Mouse (Mus musculus) mouse trophoblast stem cell (cell line): ENCODE results near the gene Txndc11.
"Not testable (repeated sequence)": the region's sequence is repeated elsewhere in the genome, so short reads cannot be mapped to it uniquely, and the experiment has no call there.

Experiments used
- in situ Hi-C, 2 experiments: fragments of 300-500 bp; cut with MseI, MboI; formaldehyde crosslinking; loops; 2 replicates in 1 of 2; 3 replicates in 1 of 2; pipeline ENCODE4 v1.15.1; 2025

Gene Txndc11

DNA sequence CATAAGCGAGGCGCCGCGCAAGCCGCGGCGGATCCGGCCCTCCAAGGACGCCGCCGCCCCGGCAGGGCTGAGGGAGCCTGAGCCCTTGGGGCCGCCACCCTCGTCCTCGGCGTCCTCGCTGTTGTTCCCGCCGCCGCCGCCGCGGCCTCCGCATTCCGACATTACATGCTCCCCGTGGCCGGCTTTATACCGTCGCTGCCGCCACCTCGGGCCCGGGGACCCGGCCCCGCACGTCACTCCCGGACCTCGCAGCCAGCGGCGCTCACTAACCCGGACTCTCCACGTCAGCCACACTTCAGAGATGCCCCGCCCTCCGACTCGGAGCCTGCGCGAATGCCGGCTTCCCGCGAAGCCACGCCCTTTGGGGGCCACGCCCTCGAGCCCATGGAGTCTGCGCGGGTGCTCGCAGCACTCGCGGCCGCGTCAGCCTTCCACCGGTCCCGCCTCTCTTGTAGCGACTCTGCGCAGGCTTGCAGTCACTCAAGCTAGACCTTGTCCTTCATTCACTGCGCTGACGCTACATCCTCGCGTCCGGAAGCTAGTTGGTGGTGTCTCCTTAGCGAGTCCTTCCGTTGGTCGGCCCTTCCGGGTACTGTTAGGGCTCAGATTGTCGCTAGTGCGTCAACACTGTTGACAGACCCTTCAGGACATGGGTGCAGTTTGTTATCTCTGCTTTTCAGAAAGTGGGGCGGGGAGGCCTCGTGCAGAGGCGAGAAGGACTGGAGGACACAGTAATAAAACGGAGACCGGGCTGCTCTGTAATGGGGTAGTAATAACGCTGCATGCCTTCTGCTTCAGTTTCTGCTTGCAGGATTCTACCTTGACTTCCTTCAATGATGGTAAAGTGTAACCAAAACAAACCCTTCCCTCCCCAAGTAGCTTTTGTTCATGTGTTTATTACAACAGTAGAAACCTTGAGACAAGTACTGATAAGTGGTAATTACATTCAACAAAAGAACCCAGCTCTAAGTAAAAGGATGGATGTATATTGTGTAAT lies at the start of gene Txndc11:
TSS of gene Txndc11 (minus strand) at position 303 of the 997 bp plus-strand sequence.
- in situ Hi-C loops = no loop called here

DNA sequence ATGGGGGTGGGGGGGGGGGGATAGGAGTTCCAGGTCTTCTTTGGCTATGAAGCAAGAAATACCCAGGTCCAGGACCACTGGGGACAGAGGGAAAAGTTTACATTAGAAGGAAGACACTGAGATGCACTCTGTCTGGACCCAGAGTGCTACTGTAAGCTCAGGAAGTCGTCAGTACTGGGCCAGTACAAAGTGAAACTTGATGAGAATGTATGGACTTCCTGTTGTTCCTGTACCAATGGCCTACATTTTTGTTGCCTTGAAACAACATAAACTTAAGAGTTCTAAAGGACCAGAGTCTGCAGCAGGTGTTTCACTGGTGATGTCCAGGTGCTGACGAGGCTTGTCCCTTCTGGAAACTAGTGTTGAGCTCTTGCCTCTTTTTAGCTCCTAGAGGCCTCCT lies 43.0 kb upstream of the Txndc11 start:
- in situ Hi-C loops = no loop called here

DNA sequence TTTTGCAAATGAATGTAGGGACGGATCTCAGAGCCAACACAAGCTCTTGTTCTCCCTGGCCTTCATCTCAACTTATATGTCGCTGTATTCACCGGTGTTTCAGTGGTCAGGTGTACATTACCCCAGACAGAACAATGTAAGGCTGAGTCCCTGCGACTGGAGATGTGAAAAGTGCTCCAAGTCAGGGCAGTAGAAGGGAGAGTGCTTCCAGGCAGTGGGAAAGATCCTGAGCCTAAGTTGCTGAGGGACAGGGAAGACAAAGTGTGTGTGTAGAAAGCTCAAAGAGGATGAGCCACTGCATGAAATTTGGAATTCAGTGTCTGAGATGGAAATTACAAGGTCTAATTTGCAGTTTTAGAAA lies 42.4 kb upstream of the Txndc11 start:
- in situ Hi-C loops = no loop called here

DNA sequence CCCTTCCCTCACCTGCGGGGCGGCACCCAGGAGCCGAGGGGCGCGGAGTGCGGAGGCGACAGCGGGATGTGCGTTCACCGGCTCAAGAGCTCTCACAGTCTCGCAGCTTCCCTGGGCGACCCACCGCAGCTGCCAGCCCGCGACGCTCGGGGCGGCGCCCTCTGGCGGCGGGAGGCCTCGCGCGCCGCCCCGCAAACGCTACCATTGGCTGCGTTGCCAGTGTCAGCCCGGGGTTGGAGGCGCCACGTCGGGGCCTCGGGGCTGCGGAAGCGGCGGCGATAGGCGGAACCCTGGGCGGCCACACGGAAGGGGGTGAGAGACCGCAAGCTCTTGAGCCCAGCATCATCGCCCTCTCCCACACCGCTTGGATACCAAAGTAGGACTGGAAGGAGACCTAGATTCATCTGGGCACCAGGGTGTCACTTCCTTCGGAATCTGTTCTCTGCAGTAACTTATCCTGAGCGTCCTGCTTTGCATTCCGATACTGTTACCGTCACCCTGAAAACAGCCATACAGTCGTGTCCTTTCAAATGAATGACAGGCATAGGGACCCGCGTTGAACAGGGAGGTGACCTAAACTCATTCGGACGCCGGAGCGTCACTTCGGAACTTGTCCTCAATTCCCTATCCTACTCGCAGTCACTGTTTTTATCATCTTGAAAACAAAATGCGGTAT lies 41.9 kb upstream of the Txndc11 start, which contains the start of gene Zc3h7a:
TSS of gene Zc3h7a (minus strand) at position 186 of the 676 bp plus-strand sequence.
- in situ Hi-C loops = no loop called here

DNA sequence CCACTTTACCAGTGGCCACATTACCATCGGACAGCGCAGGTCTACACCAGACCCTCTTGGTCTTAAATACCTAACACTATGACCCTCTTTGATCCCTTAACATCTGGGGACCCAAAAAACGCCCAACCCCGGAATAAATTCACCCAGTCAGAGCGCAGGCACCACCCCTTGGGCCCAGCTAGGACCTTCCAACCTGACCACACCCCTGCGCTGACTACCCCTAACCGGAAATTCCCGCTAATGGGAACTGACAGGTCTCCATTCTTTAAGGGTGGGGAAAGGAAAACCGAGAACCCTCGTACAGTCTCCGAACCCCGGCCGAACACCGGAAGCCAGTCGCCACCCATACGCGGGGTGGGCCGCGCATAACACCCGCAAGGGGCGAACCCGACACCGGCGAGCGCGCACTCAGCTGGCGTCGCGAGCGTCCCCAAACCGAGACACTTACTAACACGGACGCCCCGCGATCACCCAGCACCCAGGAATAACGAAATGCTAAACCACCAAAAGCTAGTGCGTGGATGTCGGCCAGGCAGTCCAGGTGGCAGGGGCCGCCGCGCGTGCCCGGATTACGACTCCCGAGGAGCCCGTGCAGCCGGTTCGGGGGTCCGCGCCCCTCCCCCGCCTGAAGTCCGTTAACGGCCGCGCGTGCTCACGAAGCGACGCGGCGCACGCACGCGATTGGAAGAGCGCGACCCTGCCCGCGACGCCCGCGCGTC lies 41.2 kb upstream of the Txndc11 start:
- in situ Hi-C loops = no loop called here

DNA sequence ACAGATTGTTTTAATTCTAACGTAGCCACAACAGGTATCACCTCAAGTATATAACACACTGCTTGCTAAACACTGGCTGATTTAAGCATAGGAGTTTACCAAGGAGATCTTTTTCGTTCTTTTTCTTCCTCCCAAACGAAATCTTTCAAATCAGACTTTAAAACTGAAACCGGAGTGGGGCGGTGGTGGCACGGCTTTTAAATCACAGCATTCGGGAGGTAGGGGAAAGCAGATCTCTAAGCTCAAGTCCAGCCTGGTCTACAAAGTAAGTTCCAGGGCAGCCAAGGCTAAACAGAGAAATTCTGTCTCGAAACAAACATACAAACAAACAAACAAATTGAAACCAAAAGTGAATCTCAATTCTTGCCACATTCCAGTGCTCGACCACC lies 40.6 kb upstream of the Txndc11 start:
- in situ Hi-C loops = no loop called here

DNA sequence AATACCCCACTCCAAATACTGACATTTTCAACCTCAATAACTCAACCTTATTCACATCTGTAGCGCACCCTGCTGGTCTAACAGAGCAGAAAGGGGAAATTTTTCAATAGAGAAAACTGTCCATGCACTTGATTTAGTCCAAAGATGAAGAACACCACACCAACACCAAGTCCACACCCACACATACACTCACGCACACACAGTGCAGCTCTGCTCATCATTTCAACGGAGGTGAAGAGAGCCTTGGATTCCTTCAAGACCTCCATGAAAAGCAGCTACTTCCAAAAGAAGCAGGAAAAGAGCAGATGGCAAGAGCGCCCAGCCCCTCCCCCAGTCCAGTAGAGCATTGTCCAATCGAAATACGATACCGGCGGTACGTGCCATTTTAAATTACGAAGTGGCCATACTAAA lies 40.2 kb upstream of the Txndc11 start:
- in situ Hi-C loops = no loop called here

DNA sequence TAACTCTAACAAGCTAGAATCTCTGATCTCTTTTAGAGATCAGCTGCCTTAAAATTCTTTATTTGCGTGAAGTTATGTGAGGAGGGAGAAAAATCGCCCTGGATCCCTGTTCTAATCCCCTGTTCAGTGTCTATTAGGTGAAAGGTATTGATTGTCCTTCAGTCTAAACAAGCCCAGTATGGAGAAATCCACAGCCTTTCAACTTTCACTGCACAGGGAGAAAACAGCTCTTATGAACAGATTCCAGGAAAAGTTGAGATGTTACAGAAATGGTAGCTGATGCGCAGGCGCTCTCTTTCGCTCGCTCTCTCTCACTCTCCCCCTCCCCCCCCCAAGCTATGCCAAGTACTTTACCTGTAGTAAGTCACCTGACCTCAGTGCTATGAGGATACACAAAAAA lies 37.2 kb upstream of the Txndc11 start:
- in situ Hi-C loops = no loop called here

DNA sequence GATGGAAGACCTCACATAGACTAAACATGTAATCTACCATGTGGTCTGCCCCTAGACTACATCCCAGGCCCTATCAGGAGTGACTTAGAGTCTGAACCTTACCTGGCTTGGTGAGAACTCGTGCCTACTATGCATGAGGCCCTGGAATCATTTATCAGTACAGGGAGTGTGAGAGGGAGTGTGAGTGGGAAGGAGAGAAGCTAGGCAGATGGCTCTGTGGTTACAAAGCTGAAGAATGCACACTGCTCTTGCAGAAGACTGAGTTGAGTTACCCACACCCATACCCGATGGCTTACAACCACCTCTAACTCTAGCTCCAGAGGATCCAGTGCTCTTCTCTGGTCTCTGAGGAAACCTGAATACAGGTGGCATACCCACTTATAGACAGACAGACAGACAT lies 32.0 kb upstream of the Txndc11 start:
- in situ Hi-C loops = no loop called here

DNA sequence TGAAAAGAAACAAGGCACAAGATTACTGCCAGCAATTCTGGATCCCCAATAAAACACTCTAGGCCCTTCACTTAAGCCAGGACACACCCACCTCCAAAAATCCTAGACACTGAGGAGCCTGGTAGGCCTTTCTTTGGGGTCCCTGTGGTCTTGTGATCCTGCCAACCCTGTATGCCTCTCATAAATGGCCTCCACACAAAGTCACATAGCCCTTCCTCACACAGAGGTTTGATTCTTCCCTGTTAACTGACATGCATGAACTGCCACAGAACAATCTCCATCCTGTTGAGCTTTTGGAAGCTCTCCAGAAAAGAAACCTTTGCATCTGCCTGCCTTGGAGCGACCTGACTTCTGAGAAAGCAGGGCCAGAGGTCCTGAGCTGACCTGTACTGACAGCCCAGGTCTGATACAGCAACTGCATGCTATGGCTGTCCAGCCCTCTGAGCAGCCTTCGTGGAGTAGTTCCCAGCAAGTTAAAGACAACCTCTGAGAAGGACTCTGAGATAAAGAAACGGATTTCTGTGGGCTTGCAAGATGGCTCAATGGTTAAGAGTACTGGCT lies 30.3 kb upstream of the Txndc11 start:
- in situ Hi-C loops = no loop called here

DNA sequence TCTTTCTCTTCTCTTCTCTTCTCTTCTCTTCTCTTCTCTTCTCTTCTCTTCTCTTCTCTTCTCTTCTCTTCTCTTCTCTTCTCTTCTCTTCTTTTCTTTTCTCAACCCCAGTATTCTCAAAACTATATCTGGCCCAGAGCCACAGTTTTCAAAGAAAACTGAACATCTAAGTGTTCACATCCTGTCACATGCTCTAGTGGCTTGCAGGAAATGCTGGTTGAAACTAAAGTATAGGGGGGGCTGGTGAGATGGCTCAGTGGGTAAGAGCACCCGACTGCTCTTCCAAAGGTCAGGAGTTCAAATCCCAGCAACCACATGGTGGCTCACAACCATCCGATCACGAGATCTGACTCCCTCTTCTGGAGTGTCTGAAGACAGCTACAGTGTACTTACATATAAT lies 23.3 kb upstream of the Txndc11 start:
- in situ Hi-C loops = not testable (repeated sequence)

DNA sequence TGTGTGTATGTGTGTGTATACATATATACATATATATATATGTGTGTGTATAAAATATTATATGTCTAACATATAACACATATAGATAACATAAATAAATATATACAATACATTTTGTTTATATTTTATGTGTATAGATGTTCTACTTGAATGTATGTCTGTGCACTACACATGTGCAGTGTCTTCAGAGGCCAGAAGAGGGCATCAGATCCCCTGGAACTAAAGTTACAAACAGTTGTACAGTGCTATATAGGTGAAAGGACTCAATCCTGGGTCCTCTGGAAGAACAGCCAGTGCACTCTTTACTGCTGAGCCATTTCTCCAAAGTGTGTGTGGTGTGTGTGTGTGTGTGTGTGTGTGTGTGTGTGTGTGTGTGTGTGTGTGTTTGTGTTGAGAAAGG lies 20.1 kb upstream of the Txndc11 start:
- in situ Hi-C loops = no loop called here

DNA sequence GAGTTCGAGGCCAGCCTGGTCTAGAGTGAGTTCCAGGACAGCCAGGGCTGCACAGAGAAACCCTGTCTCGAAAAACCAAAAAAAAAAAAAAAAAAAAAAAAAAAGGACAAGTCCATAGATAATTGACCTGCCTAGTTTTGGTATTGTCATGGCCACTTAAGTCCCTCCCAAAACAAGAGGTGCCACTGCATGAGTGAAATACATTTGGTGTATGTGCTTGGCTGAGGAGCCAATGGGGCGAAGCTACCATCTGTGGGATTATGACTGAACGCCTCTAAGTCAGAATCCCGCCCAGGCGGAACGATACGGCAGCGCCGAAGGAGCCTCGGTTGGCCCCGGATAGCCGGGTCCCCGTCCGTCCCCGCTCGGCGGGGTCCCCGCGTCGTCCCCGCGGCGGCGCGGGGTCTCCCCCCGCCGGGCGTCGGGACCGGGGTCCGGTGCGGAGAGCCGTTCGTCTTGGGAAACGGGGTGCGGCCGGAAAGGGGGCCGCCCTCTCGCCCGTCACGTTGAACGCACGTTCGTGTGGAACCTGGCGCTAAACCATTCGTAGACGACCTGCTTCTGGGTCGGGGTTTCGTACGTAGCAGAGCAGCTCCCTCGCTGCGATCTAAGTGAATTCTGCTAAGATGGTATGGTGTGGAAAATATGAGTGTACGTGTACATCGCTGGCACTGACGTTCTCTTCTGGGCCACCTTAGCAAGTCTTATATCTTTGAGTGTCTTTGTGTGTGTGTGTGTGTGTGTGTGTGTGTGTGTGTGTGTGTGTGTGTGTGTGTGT lies 9.4 kb upstream of the Txndc11 start:
- in situ Hi-C loops = not testable (repeated sequence)

DNA sequence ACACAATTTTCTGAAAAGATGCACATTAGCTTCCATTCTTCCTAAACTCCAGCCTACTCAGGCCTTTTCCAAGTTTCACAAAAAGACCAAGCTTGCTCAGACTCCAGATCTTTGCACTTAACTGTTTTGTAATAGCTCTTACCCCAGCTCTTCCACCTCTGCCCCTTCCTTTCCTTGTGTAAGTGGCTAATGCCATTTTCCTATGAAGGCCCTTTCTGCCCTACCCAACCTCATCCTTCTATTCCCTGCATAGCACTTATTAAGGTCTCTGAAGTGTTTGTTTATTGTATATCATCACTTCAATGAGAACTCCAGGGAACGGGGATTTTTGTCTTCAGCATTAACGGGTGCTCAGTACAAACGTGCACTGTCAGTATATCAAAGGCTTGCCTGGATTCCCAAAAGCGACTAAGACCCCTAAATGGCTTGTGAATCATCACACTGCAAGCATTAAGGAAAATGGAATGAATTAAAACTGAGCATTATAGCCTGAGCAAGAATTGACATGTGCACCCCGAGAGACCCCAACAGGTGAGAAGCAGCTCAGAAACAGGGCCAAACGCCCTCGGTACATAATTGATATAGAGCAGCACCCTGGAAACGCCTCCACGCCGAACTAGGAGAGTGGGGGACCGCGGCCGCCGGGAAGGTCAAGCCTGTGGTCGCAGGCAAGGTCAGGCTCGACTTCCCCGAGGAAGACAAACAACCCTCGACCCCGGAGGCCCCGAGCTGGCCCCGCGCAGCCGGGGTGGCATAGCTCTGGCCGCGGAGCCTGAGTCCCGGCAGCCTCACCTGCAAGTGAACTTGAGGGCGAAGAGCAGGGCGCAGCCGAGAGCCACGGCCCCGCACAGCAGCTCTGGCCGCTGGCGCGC lies 738 bp downstream of the Txndc11 start:
- in situ Hi-C loops = no loop called here

DNA sequence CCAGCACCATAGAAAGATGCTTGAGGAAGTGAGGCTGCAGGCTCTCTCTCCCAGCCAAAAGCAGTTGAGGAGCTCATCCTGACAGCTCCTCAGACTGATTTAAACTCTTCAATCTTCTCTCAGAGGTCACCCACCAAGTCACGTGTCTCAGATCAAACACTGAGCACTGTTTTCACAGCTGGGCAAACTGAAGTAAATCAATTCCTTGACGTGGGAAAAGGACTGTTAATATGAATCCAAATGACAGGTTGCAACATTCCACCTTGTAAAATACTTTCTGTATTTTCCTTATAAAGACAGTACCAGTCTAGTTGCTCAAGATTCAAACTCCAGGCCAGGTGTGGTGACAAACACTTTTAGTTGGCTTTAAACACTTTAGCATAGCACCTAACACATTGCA lies 1.6 kb downstream of the Txndc11 start:
- in situ Hi-C loops = no loop called here

DNA sequence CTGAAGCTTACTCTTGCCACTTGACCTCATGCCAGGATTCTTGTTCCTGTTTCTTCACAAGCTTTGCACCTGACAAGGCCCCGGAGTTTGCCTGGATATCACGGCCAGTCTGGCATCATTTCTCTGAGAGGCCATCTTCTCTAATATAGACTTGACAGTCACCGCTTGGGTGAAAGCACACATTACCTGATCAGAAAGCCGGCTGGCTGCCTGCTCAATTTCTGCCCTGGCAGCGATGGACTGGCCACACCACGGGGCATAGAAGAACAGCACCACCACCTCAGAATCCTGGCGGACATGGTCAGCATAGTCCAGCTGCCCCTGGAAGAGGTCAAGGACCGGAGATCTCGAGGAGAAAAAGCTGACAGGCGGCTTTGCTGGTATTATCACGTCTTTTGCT lies 6.1 kb downstream of the Txndc11 start:
- in situ Hi-C loops = no loop called here

DNA sequence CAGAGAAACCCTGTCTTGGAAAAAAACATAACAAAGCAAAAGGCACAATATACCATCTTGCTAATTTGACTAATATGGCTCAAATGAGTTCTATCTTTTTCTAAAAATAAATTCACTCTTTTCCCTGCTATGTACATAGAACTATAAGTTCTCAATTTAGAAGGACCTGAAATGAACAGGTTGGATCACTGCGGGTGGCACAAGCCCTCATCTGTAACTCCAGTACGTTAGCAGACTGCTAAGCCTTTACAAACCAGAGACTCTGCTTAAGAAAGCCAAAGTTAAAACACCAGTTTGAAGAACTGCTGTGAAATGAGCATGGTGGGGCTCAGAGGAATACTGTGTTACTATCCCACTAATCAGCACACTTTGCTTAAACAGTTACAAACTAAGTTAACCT lies 9.1 kb downstream of the Txndc11 start:
- in situ Hi-C loops = no loop called here

DNA sequence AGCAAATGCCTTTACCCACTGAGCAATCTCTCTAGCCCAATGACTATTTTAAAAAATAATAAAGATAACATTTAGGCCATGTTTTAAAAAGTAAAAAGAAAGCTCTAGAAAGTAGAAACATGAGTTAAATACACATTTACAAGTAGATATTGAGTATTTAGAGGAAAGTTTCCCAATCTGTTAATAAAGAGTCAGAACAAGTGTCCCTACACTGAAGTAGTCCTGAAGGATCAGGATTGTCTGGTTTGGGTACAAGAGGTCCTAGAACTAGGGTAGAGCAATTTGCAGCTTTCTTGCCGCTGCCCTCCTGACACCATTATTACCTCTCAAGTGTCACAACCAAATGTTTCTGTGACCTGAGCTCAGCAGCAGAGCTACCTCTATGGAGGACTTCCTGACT lies 10.3 kb downstream of the Txndc11 start:
- in situ Hi-C loops = no loop called here

DNA sequence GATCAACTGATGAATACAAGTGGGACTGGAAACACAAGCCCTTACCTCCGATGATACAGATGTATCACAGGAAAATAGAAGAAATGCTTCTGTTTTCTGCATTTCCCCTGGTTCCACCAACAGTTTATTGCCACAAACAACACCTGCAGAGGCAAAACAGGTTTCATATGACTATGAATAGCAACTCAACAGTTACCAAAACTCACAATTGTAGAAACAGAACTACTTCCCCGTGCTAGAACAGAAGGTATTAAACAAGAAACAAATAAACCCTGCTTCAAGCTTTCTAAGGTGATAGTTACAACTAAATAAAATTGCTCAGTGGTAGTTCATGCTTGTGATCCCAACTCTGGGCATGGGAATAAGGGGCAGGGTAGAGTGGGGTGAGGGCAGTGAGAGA lies 11.8 kb downstream of the Txndc11 start:
- in situ Hi-C loops = no loop called here

DNA sequence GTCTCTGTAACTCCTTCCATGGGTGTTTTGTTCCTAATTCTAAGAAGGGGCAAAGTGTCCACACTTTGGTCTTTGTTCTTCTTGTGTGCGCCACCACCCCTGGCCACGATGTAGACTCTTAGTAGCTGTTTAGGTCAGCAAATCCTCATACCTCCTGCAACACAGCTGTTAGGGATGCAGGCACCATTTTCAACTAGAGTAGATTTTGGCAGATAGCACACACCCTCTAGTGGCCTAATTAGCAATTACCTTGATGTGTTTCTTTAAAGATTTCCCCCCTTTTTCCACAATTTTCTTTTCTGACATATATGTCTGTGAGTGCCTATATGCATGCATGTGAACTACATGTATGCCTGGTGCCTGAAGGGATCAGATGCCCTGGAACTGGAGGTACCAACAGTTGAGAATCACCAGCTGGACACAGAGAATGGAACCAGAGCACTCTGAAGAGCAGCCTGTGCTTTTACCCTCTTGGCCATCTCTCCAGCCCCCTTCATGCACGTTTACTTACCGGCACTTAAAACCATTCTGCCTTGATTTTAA lies 25.2 kb downstream of the Txndc11 start:
- in situ Hi-C loops = loop anchor here in 1 of 2 experiments (5.0 kb wide), 1 partner anchor 72 kb away; no protein-coding TSS in a partner anchor
